Mouse (Mus musculus): Measurements from ENCODE around the gene Cntnap1.
"Not testable (repeated sequence)": the region's sequence is repeated elsewhere in the genome, so short reads cannot be mapped to it uniquely, and the experiment has no call there.

The Cntnap1 gene

DNA sequence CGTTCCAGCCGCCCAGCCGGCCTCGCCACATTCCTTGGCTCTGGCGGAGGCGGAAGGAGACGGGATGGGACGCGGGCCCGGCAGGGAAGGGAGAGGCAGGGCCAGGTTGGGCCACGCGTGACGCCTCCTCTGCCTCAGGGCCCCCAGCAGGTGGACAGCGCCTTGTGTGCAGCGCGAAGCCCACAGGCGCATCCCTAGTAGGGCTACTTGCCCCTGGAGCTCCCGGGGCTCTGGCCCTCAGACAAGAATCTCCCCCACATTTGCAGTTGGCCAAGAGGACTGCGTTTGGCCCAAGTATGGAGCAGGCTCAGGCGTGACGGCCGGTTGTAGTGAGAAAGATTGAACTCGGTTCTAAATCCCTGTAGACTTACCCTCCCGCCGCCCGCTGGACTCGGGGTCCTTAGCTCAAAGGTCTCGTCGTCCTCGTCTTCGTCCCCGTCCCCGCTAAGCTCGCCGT, at the start of gene Cntnap1:
Cntnap1 (plus strand) TSS at position 170 of the 457 bp plus-strand sequence.
- DNase-seq, result peak; percentile 59

DNA sequence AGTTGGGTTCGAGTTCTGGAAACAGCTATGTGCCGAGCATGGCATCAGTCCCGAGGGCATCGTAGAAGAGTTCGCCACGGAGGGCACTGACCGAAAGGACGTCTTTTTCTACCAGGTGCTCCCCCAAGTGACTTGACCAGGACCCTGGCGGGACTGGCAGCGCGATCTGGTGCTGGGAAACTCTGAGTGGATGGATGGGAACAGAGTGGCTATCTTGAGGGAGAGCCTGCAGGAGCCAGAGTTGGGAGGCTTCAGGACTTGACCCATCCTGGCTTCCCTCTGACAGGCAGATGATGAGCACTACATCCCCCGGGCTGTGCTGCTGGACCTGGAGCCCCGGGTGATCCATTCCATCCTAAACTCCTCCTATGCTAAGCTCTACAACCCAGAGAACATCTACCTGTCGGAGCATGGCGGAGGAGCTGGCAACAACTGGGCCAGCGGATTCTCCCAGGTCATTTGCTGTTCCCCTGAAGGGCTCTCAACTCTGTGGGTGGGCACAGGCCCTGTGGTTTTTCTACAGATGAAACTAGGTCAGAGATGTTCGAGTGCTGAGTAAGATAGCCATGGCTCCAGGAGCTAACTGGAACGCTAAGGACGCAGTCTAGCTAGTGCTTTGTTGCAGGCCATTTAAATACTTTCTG, 49.7 kb upstream of the Cntnap1 start:
- DNase-seq, result no peak

DNA sequence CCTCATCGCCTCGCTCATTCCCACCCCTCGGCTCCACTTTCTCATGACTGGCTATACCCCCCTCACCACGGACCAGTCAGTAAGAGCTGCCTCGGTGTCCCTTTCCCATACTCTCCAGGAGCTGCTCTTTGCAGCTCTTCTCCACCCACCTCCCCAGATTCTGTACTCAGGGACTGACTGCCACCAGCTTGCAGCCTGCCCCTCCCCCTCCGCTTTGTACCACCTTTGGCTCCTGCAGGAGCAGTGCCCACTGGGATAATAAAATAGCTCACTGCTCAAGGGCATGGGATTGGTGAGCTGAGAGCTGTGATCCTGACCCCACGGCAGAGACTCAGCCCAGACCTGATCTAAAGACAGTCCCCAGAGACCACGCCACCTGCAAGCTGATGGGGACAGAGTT, 45.8 kb upstream of the Cntnap1 start:
- not testable (repeated sequence) for DNase-seq

DNA sequence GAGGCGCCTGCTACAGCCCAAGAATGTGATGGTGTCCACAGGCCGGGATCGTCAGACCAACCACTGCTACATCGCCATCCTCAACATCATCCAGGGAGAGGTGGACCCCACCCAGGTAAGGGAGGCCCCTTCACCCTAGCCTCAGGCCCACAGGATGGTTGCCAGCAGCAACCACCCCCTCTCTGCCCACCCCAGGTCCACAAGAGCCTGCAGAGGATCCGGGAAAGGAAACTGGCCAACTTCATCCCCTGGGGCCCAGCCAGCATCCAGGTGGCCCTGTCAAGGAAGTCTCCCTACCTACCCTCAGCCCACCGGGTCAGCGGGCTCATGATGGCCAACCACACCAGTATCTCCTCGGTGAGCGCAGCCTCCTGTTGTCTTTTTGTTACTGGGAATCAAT, 45.3 kb upstream of the Cntnap1 start:
- not testable (repeated sequence) for DNase-seq

DNA sequence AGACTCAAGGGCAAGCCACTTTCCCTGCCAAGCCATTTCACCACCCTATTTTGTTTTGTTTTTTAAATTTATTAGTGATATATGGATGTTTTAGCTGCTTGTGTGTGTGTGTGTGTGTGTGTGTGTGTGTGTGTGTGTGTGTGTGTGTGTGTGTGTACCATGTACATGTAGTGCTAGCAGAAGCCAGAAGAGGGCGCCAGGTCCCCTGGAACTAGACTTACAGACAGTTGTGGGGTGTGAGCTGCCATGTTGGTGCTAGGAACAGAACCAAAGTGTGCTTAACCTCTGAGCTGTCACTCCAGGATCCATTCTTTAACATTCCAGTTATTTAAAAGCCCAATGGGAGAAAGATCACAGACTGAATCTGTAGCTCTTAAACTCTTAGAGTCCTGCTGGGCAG, 43.2 kb upstream of the Cntnap1 start:
- DNase-seq, result no peak

DNA sequence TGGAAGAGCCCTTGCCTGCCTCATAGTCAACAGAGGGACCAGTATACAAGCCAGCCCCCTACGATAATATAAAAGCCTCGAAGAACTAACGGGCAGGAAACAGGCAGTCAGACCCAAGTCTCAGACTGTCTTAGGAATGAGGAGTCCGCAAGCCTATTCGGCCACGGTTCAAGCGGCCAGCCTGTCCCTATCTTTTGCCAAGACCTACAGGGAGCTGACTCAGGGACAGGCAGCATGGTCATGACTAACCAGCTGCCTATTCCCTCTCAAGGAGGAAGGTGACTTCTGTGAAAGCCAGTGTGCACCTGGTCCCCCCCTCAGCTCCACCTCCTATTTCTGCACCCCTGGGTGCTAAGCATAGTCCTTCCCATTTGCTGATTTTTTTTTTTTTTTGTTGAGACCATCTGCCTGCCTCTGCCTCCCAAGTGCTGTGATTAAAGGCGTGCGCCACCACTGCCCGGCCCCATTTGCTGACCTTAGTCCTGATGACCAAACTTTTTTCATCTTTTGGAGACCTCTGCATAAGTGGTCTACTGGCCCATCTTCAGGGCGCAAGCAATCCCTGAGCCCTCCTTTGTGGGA, 41.2 kb upstream of the Cntnap1 start:
- no peak for DNase-seq

DNA sequence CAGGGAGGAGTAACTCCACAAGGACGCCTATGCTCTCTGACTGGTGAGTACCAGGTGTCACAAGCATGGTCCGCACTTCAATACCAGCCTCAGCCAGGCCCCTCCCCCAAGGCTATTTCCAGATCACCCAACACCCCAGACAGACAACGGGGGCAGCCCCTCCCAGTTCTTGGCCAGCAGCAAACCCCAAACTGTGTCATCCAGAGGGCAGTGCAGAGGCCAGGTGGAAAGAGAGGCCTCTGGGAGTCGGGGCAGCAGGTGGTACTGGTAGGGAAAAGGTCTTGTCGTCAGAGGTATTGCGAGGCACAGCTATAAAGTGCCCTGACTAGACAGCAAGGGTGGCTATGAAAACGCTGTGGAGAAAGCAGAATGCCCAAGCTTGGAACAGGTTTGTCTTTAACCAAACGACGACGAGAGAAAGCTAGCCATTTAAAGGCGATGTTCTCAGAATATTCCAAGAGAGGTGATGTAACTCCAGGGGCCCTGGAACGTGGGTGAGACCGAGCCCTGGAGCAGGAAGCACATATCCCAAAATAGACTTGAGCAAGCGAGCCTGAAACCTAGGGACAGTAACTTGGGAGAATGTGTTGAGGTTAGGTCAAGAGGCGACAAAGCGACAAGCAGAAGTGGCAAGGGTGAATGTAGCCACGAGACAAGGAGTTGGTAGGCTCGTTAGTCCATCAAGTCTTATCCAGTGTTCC, 40.1 kb upstream of the Cntnap1 start:
- DNase-seq, result no peak

DNA sequence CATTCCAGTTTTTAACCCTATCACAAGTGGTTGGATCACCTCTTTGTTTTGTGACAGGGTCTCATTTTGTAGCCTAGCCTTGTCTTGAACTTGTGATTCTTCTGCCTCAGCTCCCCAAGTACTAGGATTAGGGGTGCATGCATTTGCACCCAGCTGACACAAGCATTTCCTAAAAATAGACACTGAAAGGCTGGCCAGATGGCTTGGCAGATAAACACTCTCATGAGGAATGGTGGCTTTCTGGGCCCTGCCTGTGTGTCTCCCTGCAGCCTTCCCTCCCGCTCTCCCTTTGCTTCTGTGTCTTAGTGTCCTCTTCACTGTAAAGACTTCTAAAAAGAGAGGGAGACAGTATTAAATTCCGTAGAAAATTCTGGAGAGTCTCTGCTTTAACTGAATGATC, 39.1 kb upstream of the Cntnap1 start:
- DNase-seq, result no peak

DNA sequence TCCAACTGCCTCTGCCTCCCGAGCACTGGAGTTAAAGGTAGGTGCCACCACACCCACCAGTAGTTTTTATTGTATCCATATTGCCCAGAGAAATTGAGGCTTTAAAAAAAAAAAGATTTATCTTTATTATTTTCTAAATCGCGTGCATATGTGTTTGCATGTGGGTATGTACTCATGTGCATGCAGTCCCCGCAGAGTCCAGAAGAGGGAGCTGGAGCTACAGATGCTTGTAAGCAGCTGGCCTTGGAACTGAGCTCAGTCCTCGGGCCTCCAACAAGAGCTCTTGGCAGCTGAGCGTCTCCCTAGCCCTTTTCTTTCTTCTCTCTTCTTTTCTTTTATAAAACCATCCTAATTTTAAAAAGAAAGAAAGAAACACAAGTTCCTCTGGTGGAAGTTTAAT, 38.6 kb upstream of the Cntnap1 start:
- DNase-seq, result no peak

DNA sequence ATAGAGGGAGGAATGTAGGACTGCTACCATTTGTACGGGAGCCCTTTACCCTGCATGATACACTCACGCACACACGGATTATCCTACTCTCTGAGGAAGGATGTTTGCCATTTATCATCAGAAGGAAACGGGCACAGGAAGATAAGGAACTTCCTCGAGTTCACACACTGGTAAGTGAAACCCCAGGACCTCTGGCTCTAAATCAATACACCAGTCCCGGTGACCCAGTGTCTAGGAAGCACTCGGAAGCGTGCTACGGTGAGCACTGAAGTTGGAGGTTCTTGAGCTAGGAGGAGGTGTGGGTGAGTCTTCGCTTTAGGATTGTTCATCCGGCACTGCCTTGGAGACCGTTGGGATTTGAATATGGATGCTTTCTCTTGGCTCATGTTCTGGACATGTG, 37.3 kb upstream of the Cntnap1 start:
- DNase-seq, result peak; percentile 29

DNA sequence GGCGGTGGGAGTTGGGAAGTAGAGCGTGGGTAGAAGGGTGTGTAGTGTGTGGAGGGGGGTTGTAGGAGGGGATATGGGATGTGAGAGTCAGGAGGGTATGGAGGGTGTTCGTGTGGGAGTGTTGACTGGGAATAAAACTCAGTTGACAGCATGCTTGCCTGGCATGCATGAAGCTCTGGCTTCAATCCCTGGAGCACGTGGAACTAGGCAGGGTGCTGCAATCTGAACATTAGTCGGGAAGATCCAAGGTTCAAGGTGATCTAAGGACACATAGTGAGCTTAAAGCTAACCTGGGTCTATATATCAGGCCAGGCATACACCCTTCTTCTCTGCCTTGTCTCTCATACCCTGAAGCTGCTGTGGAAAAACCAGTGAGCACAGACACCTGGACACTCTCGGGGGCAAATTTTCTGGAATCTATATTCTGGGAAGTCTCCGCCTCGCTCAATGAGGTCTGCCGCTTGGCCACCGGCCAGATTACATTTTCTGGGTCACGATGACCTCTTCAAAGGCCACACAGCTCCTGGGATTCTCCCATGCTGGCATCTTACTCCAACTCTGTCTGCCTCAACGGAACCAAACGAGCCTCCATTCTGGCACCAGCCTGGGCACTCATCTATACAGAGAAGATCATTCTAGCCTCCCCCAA, 36.0 kb upstream of the Cntnap1 start:
- no peak for DNase-seq

DNA sequence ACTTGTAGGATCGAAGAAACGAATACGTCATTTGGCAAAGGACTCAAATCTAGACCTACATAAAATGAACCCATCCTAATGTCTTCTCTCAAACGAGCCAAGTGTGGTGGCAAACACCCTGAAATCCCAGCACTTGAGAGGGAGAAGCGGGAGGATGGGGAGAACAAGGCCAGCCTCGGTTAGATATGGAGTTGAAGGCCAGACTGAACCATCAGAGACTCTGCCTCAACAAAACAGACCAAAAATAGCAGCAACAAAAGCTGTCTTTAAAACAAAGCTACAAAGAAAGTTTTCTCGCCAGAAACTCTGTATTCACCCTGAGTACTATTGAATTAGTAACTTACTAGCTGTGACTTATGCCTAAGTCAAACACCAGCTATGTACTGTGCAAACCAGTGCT, 33.3 kb upstream of the Cntnap1 start:
- DNase-seq, result no peak

DNA sequence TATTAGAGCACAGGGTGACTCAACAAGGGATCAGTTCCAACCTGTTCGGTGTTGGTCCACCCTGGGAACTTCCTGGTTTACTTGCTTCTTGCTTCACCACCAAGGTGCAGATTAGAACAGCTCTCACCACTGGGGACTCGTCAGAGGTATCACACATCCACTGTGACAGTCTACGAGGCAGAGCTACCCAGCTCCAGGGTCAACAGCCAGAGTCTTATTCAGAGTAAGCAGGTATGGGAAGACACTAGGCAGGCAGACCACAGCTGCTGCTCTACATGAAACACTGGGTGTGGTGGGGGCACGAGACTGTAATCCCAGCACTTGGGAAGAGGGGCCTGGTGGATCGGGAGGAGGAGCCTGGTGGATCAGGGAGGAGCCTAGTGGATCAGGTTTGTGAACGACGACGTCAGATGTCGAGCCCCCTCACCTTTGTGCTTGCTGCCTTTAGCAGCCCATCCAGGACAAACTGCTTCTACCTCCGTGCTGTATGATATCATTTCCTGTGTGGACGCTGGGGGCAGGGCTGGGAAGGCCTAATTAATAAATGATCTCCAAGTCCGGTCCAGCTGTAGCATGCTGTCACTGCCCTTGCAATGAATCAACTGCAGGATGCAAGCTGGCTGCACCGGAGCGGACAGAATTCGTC, 31.7 kb upstream of the Cntnap1 start:
- peak; percentile 74 for DNase-seq

DNA sequence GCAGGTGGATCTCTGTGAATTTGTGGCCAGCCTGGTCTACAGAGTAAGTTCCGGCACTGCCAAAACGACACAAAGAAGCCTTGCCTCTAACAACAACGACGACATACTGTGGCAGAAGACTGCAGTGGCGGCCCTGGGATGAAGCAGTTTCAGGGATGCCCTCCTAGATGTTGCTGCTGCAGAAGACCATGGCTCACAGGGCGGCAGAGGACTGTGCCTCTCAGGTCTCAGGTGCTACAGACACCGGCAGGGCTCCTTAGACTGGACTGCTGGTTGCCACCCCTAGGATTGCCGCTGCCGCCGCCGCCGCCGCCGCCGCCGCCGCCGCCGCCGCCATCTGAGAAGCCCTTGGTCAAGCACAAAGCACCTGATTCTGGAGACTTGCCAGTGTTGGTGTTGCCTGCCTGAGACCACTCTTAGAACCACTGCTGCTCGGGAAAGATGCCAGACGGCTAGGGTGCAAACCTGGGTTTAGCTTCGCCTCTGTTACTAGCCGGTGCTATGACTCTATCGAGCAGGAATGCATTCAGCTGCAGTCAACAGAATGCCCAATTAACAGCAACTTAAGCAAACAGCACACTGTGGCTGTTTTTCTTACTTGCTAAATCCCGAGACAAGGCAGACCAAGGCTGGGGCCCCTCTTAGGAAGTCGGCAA, 30.0 kb upstream of the Cntnap1 start:
- DNase-seq, result no peak

DNA sequence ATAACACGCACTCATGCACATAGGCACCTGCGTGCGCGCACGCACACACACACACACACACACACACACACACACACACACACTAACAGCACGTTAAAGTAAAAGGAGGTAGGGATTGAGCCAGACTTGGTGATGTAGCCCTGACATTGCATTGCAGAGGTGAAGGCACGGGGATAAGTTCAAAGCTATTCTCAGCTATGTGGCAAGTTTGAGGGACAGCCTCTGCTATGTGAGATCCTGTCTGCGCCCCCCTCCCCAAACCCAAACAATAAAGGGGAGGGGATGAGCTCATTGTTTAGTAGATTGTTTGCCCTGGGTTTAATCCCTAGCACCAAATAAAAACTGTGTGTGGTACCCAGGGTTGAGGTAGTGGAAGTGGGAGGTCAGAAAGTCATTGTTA, 29.2 kb upstream of the Cntnap1 start:
- DNase-seq, result no peak

DNA sequence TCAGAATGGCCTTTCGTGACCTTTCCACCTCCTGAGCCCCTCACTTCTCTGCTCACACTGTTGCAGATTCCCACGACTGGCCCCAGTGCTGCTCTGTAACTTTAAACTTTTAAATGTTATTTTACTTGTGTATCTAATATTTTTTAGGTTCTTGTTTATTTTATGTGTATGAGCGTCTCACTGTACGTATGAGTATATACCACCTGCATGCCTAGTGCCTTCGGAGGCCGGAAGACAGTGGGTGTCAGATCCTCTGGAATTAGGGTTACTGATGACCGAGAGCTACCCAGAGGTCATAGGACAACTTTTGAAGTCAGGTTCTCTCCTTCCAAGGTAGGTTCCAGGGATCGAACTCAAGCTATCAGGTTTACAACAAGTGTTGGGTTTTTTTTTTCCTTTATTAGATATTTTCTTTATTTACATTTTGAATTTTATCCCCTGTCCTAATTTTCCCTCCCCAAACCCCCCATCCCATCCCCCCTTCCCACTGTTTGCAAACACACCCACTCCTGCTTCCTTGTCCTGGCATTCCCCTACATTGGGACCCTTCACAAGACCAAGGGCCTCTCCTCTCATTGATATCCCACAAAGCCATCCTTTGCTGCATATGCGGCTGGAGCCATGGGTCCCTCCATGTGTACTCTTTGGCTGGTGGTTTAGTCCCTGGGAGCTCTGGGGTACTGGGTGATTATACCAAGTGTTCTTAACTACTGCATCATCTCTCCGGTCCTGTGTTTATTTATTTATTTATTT, 27.9 kb upstream of the Cntnap1 start:
- DNase-seq, result no peak

DNA sequence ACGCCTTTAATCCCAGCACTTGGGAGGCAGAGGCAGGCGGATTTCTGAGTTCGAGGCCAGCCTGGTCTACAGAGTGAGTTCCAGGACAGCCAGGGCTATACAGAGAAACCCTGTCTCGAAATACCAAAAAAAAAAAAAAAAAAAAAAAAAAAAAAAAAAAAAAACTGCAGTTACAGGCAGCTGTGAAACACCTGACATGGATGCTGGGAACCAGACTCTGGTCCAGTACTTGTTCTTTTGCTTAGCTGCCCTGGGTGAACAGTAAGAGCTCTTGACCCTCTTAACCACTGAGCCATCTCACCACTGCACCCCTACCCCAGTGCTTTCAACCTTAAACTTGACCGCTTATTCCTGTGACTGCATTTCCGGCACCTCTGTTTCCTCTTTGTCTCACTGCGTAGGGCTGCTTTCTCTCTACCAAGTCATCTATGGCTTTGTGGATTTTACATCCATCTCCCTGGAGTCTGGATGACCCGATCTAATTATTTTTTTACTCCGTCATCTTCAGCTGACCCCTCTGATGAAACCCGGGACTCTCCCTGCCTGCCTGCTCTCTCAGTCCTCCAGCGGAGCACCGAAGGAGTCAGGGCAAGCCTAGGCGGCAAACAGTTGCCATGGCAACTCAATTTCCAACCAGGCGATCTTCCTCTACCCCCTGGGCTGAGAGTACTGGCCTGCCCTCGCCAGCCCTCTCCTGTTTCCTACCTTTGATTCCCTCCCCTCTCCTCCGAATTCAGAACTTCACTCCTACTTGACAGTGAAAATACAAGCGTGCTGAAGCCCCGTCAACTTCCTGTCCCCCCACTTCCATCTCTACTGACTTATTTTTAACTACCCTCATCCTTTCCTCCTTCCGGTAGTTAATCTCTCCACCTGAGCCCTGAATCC, 26.7 kb upstream of the Cntnap1 start:
- DNase-seq, result no peak

DNA sequence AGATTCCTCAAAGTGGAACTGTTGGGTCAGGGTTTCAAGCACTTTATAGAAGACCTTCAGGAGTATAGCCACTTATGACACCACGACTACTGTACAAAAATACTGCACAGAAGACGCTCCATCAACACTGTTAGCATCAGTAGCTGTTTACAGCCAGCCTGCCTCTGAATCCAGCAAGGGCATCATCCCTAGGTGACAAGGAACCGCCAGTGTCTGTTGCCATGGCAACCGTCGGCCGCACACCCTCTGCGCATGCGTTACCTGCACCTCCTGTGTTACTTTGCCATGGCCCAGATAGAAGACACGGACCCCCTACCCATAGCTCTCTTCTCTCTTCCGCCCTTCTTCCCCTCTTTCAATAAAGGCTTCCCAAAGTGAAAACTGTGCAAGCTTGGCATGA, 23.9 kb upstream of the Cntnap1 start:
- no peak for DNase-seq

DNA sequence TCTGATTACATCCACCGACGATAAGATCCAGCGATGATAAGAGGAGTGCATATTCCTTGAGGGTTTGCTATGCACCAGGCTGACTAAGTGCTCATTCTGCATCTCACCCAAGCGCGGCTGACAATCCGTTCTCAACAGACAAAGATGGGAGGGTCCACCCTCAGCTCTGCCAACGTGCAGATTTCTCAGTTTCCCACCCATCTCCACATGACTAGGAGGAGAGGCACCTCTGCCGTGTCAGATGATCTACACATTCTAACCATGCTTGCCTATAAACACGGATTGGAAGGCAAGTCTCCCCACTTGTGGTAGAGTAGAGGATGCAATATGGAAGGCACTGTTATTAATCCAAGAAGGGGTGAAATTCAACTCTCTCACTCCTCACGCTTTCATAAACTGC, 21.6 kb upstream of the Cntnap1 start:
- no peak for DNase-seq

DNA sequence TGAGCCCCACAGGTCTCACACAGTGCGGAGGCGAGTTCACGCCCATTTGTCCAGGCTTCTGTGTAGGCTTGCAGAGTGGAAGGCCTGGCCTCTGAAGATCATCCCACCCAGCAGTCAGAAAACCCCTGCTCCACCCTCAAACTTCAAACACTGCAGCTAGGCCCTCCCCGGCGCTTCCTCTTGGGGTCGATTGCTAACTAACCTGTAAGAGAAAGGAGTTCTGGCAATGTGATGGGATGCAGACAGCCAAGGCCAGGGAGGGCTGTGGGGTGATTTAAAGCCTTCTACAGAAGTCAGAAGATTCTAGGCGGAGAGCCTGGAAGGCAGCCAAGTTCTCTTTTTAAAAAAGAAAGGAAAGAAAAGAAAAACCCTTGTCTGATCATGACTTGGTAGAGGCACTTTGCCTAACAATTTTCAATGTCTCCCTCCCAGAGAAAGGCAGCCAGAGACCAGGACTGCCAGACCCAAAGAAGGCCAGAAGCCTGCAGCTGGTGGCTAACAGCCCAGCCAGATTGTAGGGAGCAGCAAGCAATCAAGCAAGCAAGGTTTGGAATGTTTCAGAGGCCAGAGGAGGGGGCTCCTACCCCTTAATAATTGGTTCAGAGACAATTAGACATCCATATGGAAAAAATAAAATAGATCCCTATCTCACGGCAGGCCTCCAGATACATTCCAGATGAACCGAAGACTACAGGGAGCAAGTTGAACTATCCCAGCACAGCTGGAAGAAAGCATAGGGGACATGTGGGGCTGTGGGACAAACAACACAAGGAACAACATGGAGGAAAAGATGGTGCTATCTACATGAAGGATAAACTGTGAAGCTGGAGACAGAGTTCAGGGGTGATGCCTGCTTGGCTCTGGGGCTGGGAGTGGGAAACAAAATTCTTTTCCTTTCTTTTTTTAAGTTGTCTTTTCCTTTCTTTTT, 20.9 kb upstream of the Cntnap1 start:
- no peak for DNase-seq

Data from kidney, adult 11 months (tissue).